Mouse (Mus musculus) retina, postnatal 7 days (tissue): Measurements from ENCODE around the gene Cav1.
A peak's percentile ranks its signal among the peaks of the same experiment; 100 is the strongest.

Experiments used
- DNase-seq: peaks from one replicate; pipeline ENCODE4 v3.0.0-alpha.2; 2012; ENCODE audit warnings: low read depth, low spot score

Gene Cav1

DNA sequence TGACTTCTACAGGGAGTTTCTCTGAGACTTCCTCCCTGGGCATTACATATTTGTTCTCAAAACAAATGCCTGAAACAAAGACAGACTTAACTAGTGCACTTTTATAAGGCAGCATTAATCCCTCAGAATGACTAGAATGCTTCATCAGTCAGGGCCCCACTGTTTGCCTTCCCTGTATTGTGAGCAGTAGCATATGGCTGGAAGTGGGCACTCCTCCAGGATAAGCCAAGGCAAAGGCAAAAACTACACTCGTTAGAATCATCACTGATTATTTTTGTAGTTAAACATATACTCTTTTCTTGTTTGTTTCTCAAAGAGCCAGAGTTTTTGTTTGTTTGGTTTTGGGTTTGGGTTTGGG, 11.0 kb downstream of the Cav1 start:
- DNase-seq = no peak

DNA sequence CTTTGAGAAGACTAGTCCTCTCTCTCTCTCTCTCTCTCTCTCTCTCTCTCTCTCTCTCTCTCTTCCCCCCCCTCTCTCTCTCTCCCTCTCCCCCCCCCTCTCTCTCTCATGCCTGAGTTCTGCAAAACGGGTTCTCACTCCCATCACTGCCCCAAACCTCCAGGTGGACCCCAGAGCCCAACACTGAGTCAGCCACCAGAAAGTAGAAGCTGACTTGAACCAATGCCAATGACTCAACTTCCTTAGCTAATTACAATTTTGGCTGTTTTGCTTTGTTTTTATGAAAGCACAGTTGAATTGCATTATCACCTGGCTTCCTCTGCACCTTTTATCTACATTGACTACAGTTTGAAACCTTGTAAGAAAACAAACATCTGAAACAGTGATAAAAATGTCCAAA, 11.8 kb downstream of the Cav1 start:
- no peak for DNase-seq

GRCm38 (mm10) chr6:17321976-17322375, 15.8 kb downstream of the Cav1 start:
- DNase-seq = no peak

GRCm38 (mm10) chr6:17327216-17327615, 21.1 kb downstream of the Cav1 start:
- DNase-seq = no peak

GRCm38 (mm10) chr6:17329801-17330200, 23.7 kb downstream of the Cav1 start:
- DNase-seq = no peak

DNA sequence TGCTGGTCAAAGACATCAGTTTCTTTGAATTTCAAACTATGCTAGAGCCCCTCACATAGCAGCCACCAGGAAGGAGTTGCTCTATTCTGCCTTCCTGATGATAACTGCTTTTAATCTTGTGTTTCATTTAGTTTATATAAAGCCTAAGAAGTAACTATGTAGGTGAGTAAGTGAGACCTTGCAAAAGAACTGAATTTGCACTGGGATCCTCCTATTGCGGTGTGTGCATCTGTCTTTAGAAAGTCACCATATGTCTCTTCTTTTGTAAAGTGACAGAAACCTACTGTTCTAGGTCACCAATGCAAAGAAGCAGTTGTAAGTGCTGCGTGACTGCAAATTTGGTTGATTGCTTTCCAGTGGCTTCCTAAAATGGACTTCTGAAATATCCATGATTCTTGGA, 31.6 kb downstream of the Cav1 start:
- no peak for DNase-seq

DNA sequence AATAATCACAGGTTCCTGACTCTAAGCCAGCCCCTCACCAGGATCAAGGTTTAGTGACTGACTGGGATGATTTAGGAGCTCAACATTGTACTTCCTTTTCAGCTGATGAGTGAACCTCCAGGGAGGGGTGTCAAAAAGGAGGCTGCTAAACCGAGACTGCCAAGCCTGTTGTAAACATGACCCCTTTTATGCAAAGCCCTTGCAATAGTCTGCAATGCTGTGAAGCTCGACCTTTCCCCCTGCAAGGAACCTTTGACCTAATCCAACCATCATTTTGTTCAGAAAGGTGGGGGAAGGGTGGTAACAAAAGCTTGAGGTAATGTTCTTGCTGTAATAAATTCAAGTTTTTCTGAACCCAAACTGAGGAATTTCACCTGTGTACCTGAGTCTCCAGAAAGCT, 34.3 kb downstream of the Cav1 start:
- DNase-seq = no peak

DNA sequence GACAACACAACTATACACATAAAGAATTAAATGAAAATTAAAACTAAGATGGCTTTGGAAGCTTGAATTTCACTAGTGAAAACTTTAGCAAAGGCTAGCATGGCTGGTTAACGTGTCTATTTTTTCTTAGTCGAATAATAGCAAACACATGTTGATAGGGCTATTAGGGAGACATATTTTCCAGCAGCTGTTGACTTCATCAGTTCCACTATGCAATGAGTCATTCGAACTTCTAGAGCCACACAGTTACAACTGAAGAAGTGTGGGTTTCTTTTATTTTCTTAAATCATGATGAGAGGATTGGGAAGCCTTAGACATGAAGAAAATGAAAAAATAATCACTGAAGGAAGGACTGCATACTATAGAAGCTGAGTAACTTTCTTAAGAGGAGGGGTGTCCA, 41.9 kb downstream of the Cav1 start:
- DNase-seq = no peak

- no peak for DNase-seq
Measured at GRCm38 (mm10) chr6:17350803-17351202, 44.7 kb downstream of the Cav1 start.

DNA sequence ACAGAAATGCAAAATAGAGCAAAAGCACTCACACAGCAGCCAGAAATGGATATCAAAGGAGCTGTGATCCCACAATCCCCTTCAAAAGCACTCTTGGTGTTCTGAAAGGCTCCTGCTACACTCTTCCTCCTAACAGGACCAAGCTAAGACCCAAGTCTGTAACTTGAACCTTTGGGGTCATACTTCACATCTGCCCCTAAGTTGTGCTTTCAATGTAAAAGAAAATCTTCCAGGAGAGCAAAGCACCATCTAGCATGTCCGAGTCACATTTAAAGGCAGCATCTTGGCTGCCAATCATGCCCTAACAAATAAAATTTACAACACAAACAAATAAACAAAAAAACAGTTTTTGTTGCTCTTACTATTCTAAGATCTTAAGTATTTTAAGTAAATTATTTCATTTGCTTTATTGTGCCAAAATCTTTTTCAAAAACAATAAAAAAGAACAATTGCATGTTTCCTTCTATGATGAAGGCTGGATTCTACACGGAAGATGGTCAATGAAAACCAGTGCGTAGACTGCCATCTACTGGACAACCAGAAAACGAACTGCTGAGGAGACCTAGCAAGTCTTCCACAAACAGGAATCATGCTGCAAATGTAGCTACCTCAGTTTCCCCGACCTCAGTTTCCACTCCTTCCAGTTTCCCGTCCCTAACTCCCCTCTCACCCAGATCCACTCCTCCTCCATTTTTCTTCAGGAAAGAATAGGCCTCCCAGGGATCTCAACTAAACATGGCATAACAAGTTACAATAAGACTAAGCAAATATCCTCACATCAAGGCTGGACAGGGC, 53.0 kb downstream of the Cav1 start:
- DNase-seq = peak; percentile 50

DNA sequence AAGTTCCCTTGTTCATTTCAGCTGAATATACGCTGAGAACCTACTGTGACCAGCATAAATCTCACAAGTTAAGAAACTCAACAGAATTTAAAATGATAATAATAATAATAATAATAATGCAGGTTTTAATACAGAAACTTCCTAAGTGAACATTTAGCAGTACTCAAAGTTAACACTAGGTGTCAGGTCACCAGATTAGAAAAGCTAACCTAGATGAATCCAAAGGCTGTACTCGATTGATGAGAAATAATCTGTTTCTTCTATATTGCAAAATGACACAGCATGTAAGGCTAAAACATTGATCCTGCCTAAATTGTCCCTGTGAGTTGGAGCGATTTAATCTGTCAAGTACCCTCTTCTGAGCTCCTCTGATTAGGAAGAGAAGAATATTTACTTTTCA, 56.6 kb downstream of the Cav1 start:
- DNase-seq = no peak

- DNase-seq = no peak
Measured at GRCm38 (mm10) chr6:17363446-17364179, 57.5 kb downstream of the Cav1 start.

DNA sequence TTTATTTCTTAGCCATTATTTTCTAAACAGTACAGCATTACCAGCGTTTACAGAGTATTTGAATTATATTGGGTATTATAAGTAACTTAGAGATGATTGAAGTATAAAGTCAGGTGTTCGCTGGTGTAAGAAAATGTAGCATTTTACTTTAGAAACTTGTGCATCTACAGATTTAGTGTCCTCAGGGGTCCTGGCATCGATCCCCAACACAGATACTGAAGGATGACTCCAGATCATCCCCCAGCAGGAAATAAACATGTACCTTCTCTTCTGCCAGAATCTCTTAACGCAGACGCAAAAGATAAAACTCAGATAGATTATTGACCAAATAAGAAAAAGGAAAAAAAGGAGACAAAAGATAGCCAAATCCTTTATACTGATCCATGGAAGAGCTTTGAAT, 68.2 kb downstream of the Cav1 start:
- DNase-seq = no peak

GRCm38 (mm10) chr6:17377371-17377770, 71.2 kb downstream of the Cav1 start:
- DNase-seq = no peak

GRCm38 (mm10) chr6:17380102-17380501, 74.0 kb downstream of the Cav1 start:
- no peak for DNase-seq

- no peak for DNase-seq
Measured at GRCm38 (mm10) chr6:17381690-17382089, 75.6 kb downstream of the Cav1 start.

DNA sequence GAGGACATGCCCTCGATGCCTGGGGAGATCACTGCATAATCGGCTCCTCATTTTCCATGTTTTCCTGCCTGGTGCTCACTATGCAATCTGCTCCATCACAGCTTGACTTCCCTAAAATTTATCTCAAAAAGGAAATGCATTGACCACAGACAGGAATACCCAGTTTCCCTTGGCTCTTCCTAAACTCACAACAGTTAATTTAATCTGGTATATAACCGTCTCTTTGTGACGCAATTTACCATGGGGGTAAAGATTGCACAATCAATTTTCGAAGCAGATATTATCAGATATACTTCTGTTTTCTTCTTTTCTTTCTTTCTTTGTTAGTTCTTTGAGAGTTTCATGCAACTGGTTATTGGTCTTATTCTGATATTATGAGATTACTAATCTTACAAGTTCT, 79.4 kb downstream of the Cav1 start:
- no peak for DNase-seq

- DNase-seq = no peak
Measured at GRCm38 (mm10) chr6:17387991-17388710, 82.0 kb downstream of the Cav1 start.
